Mouse (Mus musculus): ENCODE data around the gene Gm20388.

DNA sequence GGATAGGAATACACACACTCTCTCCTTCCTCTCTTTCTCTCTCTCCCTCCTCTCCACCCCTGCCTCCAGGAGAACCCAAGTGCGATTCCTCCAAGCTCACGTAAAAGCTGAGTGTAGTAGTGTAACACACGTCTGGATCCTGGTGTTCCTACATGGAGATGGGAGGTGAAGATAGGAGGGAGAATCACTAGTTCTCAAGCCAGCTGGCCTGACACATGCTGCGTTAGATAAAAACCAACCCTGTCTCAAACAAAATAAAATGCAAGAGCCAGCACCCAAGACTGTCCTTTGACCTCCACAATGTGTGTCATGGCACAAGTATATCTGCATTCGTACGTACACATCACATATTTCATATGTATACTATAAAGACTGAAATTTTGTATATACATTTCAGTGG, 3910.1 kb downstream of the Gm20388 start:
- TF ChIP-seq CTCF (IDR thresholded peaks at IDR 0.05; ENCODE audit: insufficient read depth, low read depth, low read length) (no peak), POLR2A (IDR thresholded peaks at IDR 0.05; ENCODE audit: insufficient read depth, low read depth, low read length) (no peak)

All from olfactory bulb, adult 2 months (tissue).